Mouse (Mus musculus) myocyte (in vitro differentiated cells): ENCODE data around the gene Herc2.

Experiments used
- CEBPB ChIP-seq: IDR thresholded peaks from 2 replicates; pipeline ENCODE4 v1.6.1; 2011; ENCODE audit warnings: mild to moderate bottlenecking, moderate library complexity; ENCODE audit not compliant: poor library complexity, insufficient read depth, severe bottlenecking
- E2F4 ChIP-seq: IDR thresholded peaks from one replicate; pipeline ENCODE4 v1.6.1; 2011; ENCODE audit warnings: mild to moderate bottlenecking, control low read depth, moderate library complexity; ENCODE audit not compliant: insufficient read depth
- MYOD1 ChIP-seq, 3 experiments: IDR thresholded peaks; one replicate each; pipeline ENCODE4 v1.6.1; 2011; ENCODE audit warnings: control low read depth in 2 of 3, low read depth in 2 of 3, mild to moderate bottlenecking in 2 of 3, moderate library complexity in 1 of 3; ENCODE audit not compliant: insufficient read length in 2 of 3, control insufficient read depth in 1 of 3
- POLR2A ChIP-seq: IDR thresholded peaks from one replicate; pipeline ENCODE4 v1.6.1; 2011; ENCODE audit warnings: low read depth, mild to moderate bottlenecking, control low read depth, moderate library complexity; ENCODE audit not compliant: insufficient read length
- SRF ChIP-seq: IDR thresholded peaks from one replicate; pipeline ENCODE4 v1.6.1; 2011; ENCODE audit warnings: low read depth; ENCODE audit not compliant: control insufficient read depth, insufficient read length
- TCF12 ChIP-seq: IDR thresholded peaks from one replicate; pipeline ENCODE4 v1.6.1; 2011; ENCODE audit warnings: mild to moderate bottlenecking, control low read depth; ENCODE audit not compliant: poor library complexity, insufficient read depth, severe bottlenecking
- TCF3 ChIP-seq: IDR thresholded peaks from one replicate; pipeline ENCODE4 v1.6.1; 2011; ENCODE audit warnings: low read depth, control low read depth; ENCODE audit not compliant: insufficient read length
- USF1 ChIP-seq: IDR thresholded peaks from one replicate; pipeline ENCODE4 v1.6.1; 2011; ENCODE audit warnings: low read depth, mild to moderate bottlenecking, control low read depth, moderate library complexity

DNA sequence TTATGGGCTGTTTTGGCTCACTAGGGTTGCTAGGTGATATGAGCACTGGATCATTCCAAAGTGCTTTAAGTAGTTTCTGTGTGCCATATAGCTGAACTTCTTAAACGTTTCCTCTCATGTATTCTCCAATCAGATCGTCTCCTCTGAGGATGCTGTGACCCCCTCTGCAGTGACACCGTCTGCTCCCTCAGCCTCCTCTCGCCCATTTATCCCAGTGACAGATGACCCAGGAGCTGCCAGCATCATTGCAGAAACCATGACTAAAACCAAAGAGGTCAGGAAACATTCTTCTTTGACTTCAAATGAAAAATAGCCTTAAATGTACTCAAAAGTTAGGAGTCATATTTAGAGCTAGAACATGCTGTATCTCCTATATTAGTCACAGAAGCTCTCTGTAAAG lies 141.7 kb downstream of the Herc2 start:
- TF ChIP-seq SRF (no peak), POLR2A (no peak), CEBPB (no peak), TCF12 (no peak), MYOD1 (IDR thresholded peaks at IDR 0.05; ENCODE audit: control insufficient read depth in 1 of 3, insufficient read length in 2 of 3, low read depth in 2 of 3) (no peak), USF1 (no peak), E2F4 (no peak), TCF3 (no peak)
